Mouse (Mus musculus) liver, embryonic 13.5 days (tissue): Measurements from ENCODE around the gene Vmn1r215. TPM values are rescaled to one million over a fixed set of nuclear protein-coding genes. Genes with fewer than 3 reads are reported as not detected.
"Not testable (repeated sequence)": the region's sequence is repeated elsewhere in the genome, so short reads cannot be mapped to it uniquely, and the experiment has no call there.

ENCODE experiments used
- ATAC-seq: fragments of 200-750 bp; cut with Nextera tagmentation; 2 replicates; pipeline ENCODE4 v1.8.0; 2017; ENCODE audit warnings: low read depth, mild to moderate bottlenecking, moderate number of reproducible peaks, moderate library complexity
- DNase-seq: peaks from one replicate; pipeline ENCODE4 v3.0.0; 2022
- H3K27ac ChIP-seq: fragments of 300-500 bp; sonication (generic); 2 replicates; pipeline ENCODE4 v1.5.1; 2015; ENCODE audit warnings: moderate library complexity, mild to moderate bottlenecking, inconsistent platforms
- H3K27me3 ChIP-seq: fragments of 300-500 bp; sonication (generic); 2 replicates; pipeline ENCODE4 v1.6.1; 2015; ENCODE audit warnings: mild to moderate bottlenecking, inconsistent platforms
- H3K36me3 ChIP-seq: fragments of 300-500 bp; sonication (generic); 2 replicates; pipeline ENCODE4 v1.6.1; 2015; ENCODE audit warnings: mild to moderate bottlenecking, inconsistent platforms
- H3K4me1 ChIP-seq: fragments of 300-500 bp; sonication (generic); replicated peaks from 2 replicates; pipeline ENCODE4 v1.6.1; 2015; ENCODE audit warnings: inconsistent platforms
- H3K4me2 ChIP-seq: fragments of 300-500 bp; sonication (generic); 2 replicates; pipeline ENCODE4 v1.6.1; 2015; ENCODE audit warnings: inconsistent platforms, mild to moderate bottlenecking, moderate library complexity
- H3K4me3 ChIP-seq: fragments of 300-500 bp; sonication (generic); replicated peaks from 2 replicates; pipeline ENCODE4 v1.5.1; 2015; ENCODE audit warnings: mild to moderate bottlenecking, inconsistent platforms
- H3K9ac ChIP-seq: fragments of 300-500 bp; sonication (generic); 2 replicates; pipeline ENCODE4 v1.6.1; 2015; ENCODE audit warnings: mild to moderate bottlenecking, inconsistent platforms
- H3K9me3 ChIP-seq: fragments of 300-500 bp; sonication (generic); replicated peaks from 2 replicates; pipeline ENCODE4 v1.6.1; 2016; ENCODE audit warnings: inconsistent platforms
- WGBS: fragments of 180-500 bp; shearing (Covaris S2); methylation state at CpG from one replicate; pipeline ENCODE4 v1.1.7; 2015; ENCODE audit not compliant: insufficient replicate concordance; 5-methylcytosine and 5-hydroxymethylcytosine counted together
- polyA plus RNA-seq: library from polyadenylated mRNA; unstranded; fragments of >200 nt; fragmentation: Nextera tagmentation; extraction: Ambion mirVana; gene quantifications from 2 replicates; pipeline ENCODE4 v1.2.1, GENCODE M21; 2015

The Vmn1r215 gene
- not detected in 2 replicates for polyA plus RNA-seq

- Histone ChIP-seq H3K27ac (no peak within 1 kb of the TSS), H3K4me2 (no peak within 1 kb of the TSS), H3K4me3 (no peak within 1 kb of the TSS), H3K36me3 (no peaks in the 10 kb centered on the region), H3K27me3 (no peaks in the 10 kb centered on the region), H3K9me3 (no peaks in the 10 kb centered on the region), H3K4me1 (no peaks in the 10 kb centered on the region), H3K9ac (no peak within 1 kb of the TSS)
- ATAC-seq (no peak), DNase-seq (no peak)
- 29% methylated on average over 1 of the region's 1 CpGs for WGBS
These were observed at the start of gene Vmn1r215 for GRCm38 (mm10) chr13:23067725-23068124. TSS of gene Vmn1r215 (plus strand) at chr13:23068025.

GRCm38 (mm10) chr13:23018158-23018557 lies 49.7 kb upstream of the Vmn1r215 start:
- Histone ChIP-seq H3K9me3 (no peaks in the 10 kb centered on the region), H3K4me2 (no peak overlapping the region), H3K9ac (no peak overlapping the region), H3K27me3 (no peaks in the 10 kb centered on the region), H3K4me3 (no peak overlapping the region), H3K36me3 (no peaks in the 10 kb centered on the region), H3K4me1 (no peaks in the 10 kb centered on the region), H3K27ac (no peak overlapping the region)
- ATAC-seq, result no peak
- no peak for DNase-seq

DNA sequence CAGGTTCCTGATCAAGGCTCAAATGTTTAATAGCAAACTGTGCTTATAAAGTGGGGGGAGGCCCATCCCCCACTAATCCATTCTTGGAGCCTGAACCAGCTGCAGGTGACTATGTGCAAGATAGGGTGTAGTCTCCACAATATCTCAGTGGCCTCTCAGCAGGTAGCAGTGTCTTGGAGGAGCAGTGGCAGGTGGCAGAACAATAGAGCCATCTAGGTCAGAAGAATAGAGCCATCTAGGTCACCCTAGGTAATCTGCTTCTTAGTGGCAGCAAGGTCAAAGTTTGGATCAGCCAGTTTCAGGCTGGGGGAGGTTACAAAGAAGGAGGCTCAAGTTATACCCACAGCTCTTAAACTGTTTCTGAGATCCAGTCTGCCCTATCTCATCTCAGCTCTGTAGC lies 43.0 kb upstream of the Vmn1r215 start:
- ATAC-seq (no peak), DNase-seq (no peak)
- no peak overlapping the region for H3K4me2 ChIP-seq
- H3K9ac ChIP-seq, result no peak overlapping the region
- no peaks in the 10 kb centered on the region for H3K27me3 ChIP-seq
- no peaks in the 10 kb centered on the region for H3K4me1 ChIP-seq
- no peak overlapping the region for H3K4me3 ChIP-seq
- H3K36me3 ChIP-seq, result no peaks in the 10 kb centered on the region
- no peak overlapping the region for H3K27ac ChIP-seq
- no peaks in the 10 kb centered on the region for H3K9me3 ChIP-seq

GRCm38 (mm10) chr13:23030118-23030517 lies 37.7 kb upstream of the Vmn1r215 start, which contains the start of gene Vmn1r214:
TSS of gene Vmn1r214 (plus strand) at chr13:23030418.
- Histone ChIP-seq H3K9me3 (no peaks in the 10 kb centered on the region), H3K4me1 (no peaks in the 10 kb centered on the region), H3K27me3 (no peaks in the 10 kb centered on the region), H3K9ac (no peak within 1 kb of the TSS), H3K4me2 (no peak within 1 kb of the TSS), H3K27ac (no peak within 1 kb of the TSS), H3K36me3 (no peaks in the 10 kb centered on the region), H3K4me3 (no peak within 1 kb of the TSS)
- 56% methylated on average over 3 of the region's 3 CpGs for WGBS
- no peak for ATAC-seq
- DNase-seq, result no peak

GRCm38 (mm10) chr13:23057778-23058177 lies 10.0 kb upstream of the Vmn1r215 start:
- H3K9ac ChIP-seq, result no peak overlapping the region
- no peaks in the 10 kb centered on the region for H3K27me3 ChIP-seq
- WGBS, result 38% methylated on average over 1 of the region's 1 CpGs
- no peak for DNase-seq
- no peaks in the 10 kb centered on the region for H3K36me3 ChIP-seq
- no peak overlapping the region for H3K27ac ChIP-seq
- ATAC-seq, result no peak
- no peaks in the 10 kb centered on the region for H3K9me3 ChIP-seq
- H3K4me3 ChIP-seq, result no peak overlapping the region
- no peak overlapping the region for H3K4me2 ChIP-seq
- no peaks in the 10 kb centered on the region for H3K4me1 ChIP-seq

DNA sequence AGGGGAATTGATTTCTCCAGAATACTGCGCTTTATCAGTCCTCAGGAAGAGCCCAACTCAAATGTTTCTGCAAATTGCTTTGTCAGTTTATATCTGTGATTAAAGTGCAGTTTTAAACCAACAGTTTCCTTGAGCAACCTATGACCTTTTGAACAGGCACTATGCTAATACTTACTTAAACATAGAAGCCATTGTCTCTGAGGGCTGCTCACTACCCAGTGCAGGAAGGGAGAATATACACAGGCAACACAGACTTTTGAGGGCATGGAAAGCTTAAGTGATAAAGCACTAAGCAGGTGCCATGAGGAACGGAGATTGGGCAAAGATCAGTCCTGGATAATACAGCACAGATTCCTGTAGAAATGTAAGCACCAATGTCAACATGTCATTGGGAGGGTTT lies 1.5 kb downstream of the Vmn1r215 start:
- H3K4me3 ChIP-seq, result no peak overlapping the region
- no peaks in the 10 kb centered on the region for H3K9me3 ChIP-seq
- no peak for DNase-seq
- H3K4me1 ChIP-seq, result no peaks in the 10 kb centered on the region
- no peak overlapping the region for H3K9ac ChIP-seq
- no peak overlapping the region for H3K4me2 ChIP-seq
- no peak overlapping the region for H3K27ac ChIP-seq
- no peak for ATAC-seq
- H3K27me3 ChIP-seq, result no peaks in the 10 kb centered on the region
- WGBS, result 70% methylated on average over 2 of the region's 2 CpGs
- no peaks in the 10 kb centered on the region for H3K36me3 ChIP-seq

DNA sequence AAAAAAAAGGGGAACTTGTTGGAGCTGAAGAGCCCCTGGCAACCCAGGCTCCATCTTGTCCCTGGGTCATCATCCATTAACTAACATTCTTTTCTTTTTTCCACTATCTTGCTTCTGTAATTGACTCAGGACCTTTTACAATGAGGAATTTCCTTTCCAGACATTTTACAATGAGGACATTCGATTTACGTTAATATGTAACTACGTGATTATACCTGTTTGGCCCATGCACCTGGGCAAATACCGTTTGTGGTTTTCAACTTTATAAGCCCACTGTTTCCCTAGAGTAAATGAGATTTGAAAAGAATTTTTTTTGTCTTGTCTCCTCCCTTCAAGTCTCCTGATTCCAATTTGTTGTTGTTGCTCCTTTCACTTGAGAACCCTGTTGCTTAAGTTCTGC lies 26.6 kb downstream of the Vmn1r215 start:
- WGBS, result 73% methylated on average over 4 of the region's 4 CpGs
- ATAC-seq, result no peak
- H3K9me3 ChIP-seq, result no peaks in the 10 kb centered on the region
- no peak overlapping the region for H3K27ac ChIP-seq
- no peak for DNase-seq
- H3K36me3 ChIP-seq, result no peaks in the 10 kb centered on the region
- H3K4me1 ChIP-seq, result no peaks in the 10 kb centered on the region
- no peak overlapping the region for H3K4me3 ChIP-seq
- no peak overlapping the region for H3K4me2 ChIP-seq
- H3K27me3 ChIP-seq, result no peaks in the 10 kb centered on the region
- H3K9ac ChIP-seq, result no peak overlapping the region

DNA sequence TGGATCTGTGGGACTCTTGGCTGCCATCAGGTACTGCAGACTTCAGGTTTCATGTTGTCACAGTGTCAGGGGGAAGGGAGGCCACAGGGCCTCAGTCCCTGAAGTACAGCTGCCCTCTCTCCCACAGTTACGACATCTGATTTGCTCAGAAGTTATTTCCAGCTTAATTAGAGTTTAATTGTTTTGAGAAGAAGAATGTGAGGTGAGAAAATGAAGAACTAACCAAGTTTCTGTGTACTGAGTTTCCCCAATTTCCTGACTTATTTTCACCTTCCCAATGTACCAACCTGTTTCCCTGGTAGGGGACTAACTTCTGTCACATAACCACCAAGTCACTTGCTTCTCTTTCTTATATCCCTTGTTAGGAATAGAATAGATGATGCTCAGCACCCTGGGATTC lies 50.3 kb downstream of the Vmn1r215 start, which contains the start of gene Vmn1r217:
Vmn1r217 (minus strand) TSS at position 101 of the 400 bp plus-strand sequence.
- H3K4me3 ChIP-seq, ATAC-seq, H3K27me3 ChIP-seq, H3K4me1 ChIP-seq, DNase-seq, H3K36me3 ChIP-seq, H3K9me3 ChIP-seq, H3K27ac ChIP-seq, H3K9ac ChIP-seq, H3K4me2 ChIP-seq: not testable (repeated sequence)
- WGBS, result 45% methylated on average over 1 of the region's 1 CpGs

DNA sequence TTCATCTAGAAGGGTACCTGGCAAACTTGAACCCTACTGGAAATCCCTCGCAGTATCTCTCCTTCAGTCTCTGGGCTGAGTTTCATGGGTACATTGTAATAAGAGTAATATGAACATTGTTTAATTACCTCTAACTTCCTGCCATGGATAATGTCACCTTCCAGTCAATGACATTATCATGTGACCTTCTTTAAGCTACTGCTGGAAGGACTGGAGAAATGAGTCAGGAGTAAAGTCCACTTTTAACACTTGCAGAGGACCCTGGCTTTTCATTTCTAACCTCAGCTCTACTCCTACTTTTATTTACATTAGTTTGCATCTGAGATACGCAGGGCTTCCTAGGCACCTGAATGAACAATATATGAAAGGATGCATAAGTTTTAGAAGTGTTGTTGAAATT lies 52.8 kb downstream of the Vmn1r215 start:
- 64% methylated on average over 2 of the region's 2 CpGs for WGBS
- no peak for ATAC-seq

More for the DNA sequence above, 52.8 kb downstream of the Vmn1r215 start:
- Histone ChIP-seq H3K4me2 (no peak overlapping the region), H3K4me1 (no peaks in the 10 kb centered on the region), H3K4me3 (no peak overlapping the region), H3K27me3 (no peaks in the 10 kb centered on the region), H3K27ac (no peak overlapping the region), H3K36me3 (no peaks in the 10 kb centered on the region), H3K9me3 (no peaks in the 10 kb centered on the region), H3K9ac (no peak overlapping the region)
- no peak for DNase-seq

Other genes starting within 250 kb of the Vmn1r215 start
- gene Vmn1r210, start 236.7 kb upstream of the Vmn1r215 start, polyA plus RNA-seq, result not detected in 2 replicates
- gene Vmn1r211, start 210.5 kb upstream of the Vmn1r215 start, polyA plus RNA-seq, result not detected in 2 replicates
- not detected in 2 replicates for gene Vmn1r212, start 183.8 kb upstream of the Vmn1r215 start, polyA plus RNA-seq
- not detected in 2 replicates for gene Vmn1r213, start 60.4 kb upstream of the Vmn1r215 start, polyA plus RNA-seq
- not detected in 2 replicates for gene Vmn1r214, start 37.6 kb upstream of the Vmn1r215 start, polyA plus RNA-seq
- gene Vmn1r217, start 50.2 kb downstream of the Vmn1r215 start, polyA plus RNA-seq, result not detected in 2 replicates
- gene Vmn1r218, start 65.1 kb downstream of the Vmn1r215 start, polyA plus RNA-seq, result not detected in 2 replicates
- gene Vmn1r219, start 91.3 kb downstream of the Vmn1r215 start, polyA plus RNA-seq, result not detected in 2 replicates
- not detected in 2 replicates for gene Vmn1r220, start 120.0 kb downstream of the Vmn1r215 start, polyA plus RNA-seq
- not detected in 2 replicates for gene Vmn1r221, start 146.1 kb downstream of the Vmn1r215 start, polyA plus RNA-seq
- gene Vmn1r222, start 167.9 kb downstream of the Vmn1r215 start, polyA plus RNA-seq, result not detected in 2 replicates
- gene Vmn1r223, start 179.1 kb downstream of the Vmn1r215 start, polyA plus RNA-seq, result not detected in 2 replicates